Mouse (Mus musculus) erythroid progenitor cell, adult 5-6 weeks (primary cell): ENCODE results near the gene Elf2. TPM values are rescaled to one million over a fixed set of nuclear protein-coding genes. Genes with fewer than 3 reads are reported as not detected.

ENCODE experiments used
- total RNA-seq, 2 experiments: library from RNA; stranded (forward) in 1 of 2; stranded (reverse) in 1 of 2; fragments of 150-400 nt in 1 of 2; fragments of 186-747, 209-891 nt in 1 of 2; gene quantifications; 2 replicates each; pipeline versions ENCODE4 v1.2.3 to v1.2.4; 2015 to 2017; ENCODE audit warnings: low replicate concordance in 2 of 2

Gene Elf2
- total RNA-seq, 2 experiments from 2014 or later = 53.2 to 90.9 TPM

Other genes starting within 250 kb of the Elf2 start
- 59.8 and 69.2 TPM in 2 replicates for gene Noct, start 116.2 kb downstream of the Elf2 start, total RNA-seq (2015; ENCODE audit: low replicate concordance)
- 40.7 and 49.9 TPM in 2 replicates for gene Noct, start 116.2 kb downstream of the Elf2 start, total RNA-seq (2017; ENCODE audit: low replicate concordance)
- not detected in 2 replicates for gene Mgarp, start 56.1 kb upstream of the Elf2 start, total RNA-seq (2015; ENCODE audit: low replicate concordance)
- gene Mgarp, start 56.1 kb upstream of the Elf2 start, total RNA-seq (2017; ENCODE audit: low replicate concordance) = 0.51 and 3.9 TPM in 2 replicates
- 34.2 and 67.1 TPM in 2 replicates for gene Ndufc1, start 68.3 kb upstream of the Elf2 start, total RNA-seq (2015; ENCODE audit: low replicate concordance)
- gene Ndufc1, start 68.3 kb upstream of the Elf2 start, total RNA-seq (2017; ENCODE audit: low replicate concordance) = 9.3 and 17.5 TPM in 2 replicates
- 47.8 and 48.7 TPM in 2 replicates for gene Naa15, start 74.5 kb upstream of the Elf2 start, total RNA-seq (2015; ENCODE audit: low replicate concordance)
- 64.4 and 73.0 TPM in 2 replicates for gene Naa15, start 74.5 kb upstream of the Elf2 start, total RNA-seq (2017; ENCODE audit: low replicate concordance)
- 2.5 and 5.4 TPM in 2 replicates for gene Rab33b, start 143.3 kb upstream of the Elf2 start, total RNA-seq (2015; ENCODE audit: low replicate concordance)
- gene Rab33b, start 143.3 kb upstream of the Elf2 start, total RNA-seq (2017; ENCODE audit: low replicate concordance) = 2.2 and 2.9 TPM in 2 replicates
- 5.9 and 9.4 TPM in 2 replicates for gene Setd7, start 220.2 kb upstream of the Elf2 start, total RNA-seq (2015; ENCODE audit: low replicate concordance)
- gene Setd7, start 220.2 kb upstream of the Elf2 start, total RNA-seq (2017; ENCODE audit: low replicate concordance) = 1.6 and 3.3 TPM in 2 replicates